Comparison of ENCODE assay signal across 22 mouse cellular contexts in the genomic region with DNA sequence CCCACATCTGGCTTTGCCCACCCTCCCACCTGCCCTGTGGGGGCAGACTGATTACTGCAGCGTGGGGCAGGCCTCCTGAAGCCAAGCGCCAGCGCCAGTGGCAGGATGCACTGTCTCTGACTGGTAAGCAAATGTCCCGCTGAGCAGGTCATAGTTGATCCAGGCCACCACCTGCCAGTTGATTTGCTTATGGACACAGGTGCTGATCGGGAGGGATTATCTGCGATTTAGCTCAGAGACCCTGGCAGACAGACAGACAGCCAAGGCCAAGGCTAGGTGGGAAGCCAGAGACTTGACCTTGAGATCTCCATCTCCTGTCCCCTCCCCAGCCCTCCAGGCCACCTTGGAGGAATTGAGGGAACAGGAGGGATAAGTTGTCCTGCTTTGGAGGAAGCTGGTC. TPM values are rescaled to one million over a fixed set of nuclear protein-coding genes. Genes with fewer than 3 reads are reported as not detected.
DNase-seq lines count a peak whose midpoint lies in the region; ATAC-seq and TF ChIP-seq lines count a peak whose summit lies in the region.
"Had no signal": no experiment of that assay in that cellular context is flagged by ENCODE, and none has a peak within 500 bp of the region (broad histone marks: within the 10 kb centered on the region; RNA-seq: fewer than 3 reads in every experiment).

No protein-coding gene starts in this region.

- 64% methylated on average over 6 of the region's 6 CpGs for WGBS in embryonic facial prominence, embryonic 10.5 days
- WGBS in limb, embryonic 11.5 days: 58% methylated on average over 6 of the region's 6 CpGs

- H3K9me3 ChIP-seq in E14TG2a.4 (ENCODE audit: low read length): no peaks in the 10 kb centered on the region
- H3K9me3 ChIP-seq in embryonic facial prominence, embryonic 10.5 days: peaks cover 3% of the 10 kb centered on the region; the same call in 1 of the 2 replicates
- no peaks in the 10 kb centered on the region for H3K9me3 ChIP-seq in limb, embryonic 11.5 days (ENCODE audit: control insufficient read depth, low read length)
- H3K9me3 ChIP-seq: embryonic facial prominence, embryonic 12.5 days had no signal

- H3K4me3 ChIP-seq in E14TG2a.4 (replicated peaks; ENCODE audit: low read length): 0 out of 2 replicates have a peak overlapping the region, but pooled peaks have one; percentile 10
- no peak overlapping the region for H3K4me3 ChIP-seq in embryonic facial prominence, embryonic 10.5 days
- no peak overlapping the region for H3K4me3 ChIP-seq in limb, embryonic 11.5 days (ENCODE audit: low read depth, low read length)
- H3K4me3 ChIP-seq: embryonic facial prominence, embryonic 12.5 days; forebrain, embryonic 13.5 days had no signal

- peaks cover 74% of the 10 kb centered on the region for H3K4me1 ChIP-seq in E14TG2a.4 (replicated peaks; ENCODE audit: low read depth, low read length)
- H3K4me1 ChIP-seq in embryonic facial prominence, embryonic 10.5 days: peaks cover 41% of the 10 kb centered on the region
- H3K4me1 ChIP-seq in limb, embryonic 11.5 days (ENCODE audit: control insufficient read depth, insufficient read depth, low read length): peaks cover 33% of the 10 kb centered on the region

- no peak overlapping the region for H3K4me2 ChIP-seq in limb, embryonic 11.5 days (ENCODE audit: low read depth, severe bottlenecking)
- H3K4me2 ChIP-seq: embryonic facial prominence, embryonic 12.5 days had no signal

- peaks cover 28% of the 10 kb centered on the region for H3K27me3 ChIP-seq in E14TG2a.4 (ENCODE audit: insufficient read depth, low read length)
- peaks cover 67% of the 10 kb centered on the region for H3K27me3 ChIP-seq in embryonic facial prominence, embryonic 10.5 days (replicated peaks; ENCODE audit: low read depth, poor library complexity, severe bottlenecking)
- H3K27me3 ChIP-seq in limb, embryonic 11.5 days (ENCODE audit: control insufficient read depth, insufficient read depth, low read length): no peaks in the 10 kb centered on the region

- no peak for DNase-seq in embryonic facial prominence, embryonic 10.5 days (ENCODE audit: low spot score)
- DNase-seq in limb, embryonic 11.5 days (ENCODE audit: low spot score): no peak
- peak; percentile 52 for DNase-seq in retina, postnatal 1 day
- no peak for DNase-seq in embryo, embryonic 10.5 days (ENCODE audit: low spot score)
- no peak for DNase-seq in gastrocnemius, postnatal 25 days
- DNase-seq in heart, postnatal 4 days: no peak
- DNase-seq: adrenal gland, adult 8-10 months; adrenal gland, postnatal 14 days; adrenal gland, postnatal 36 days; cerebellum, adult 11-12 months; cerebellum, adult 2 months; cerebellum, adult 9-10 months; cerebellum, postnatal 25 days; embryo, embryonic 11 days had no signal

- no peak for ATAC-seq in limb, embryonic 11.5 days (ENCODE audit: insufficient number of reproducible peaks, low FRiP score, low TSS enrichment, low read depth)
- ATAC-seq in megakaryocyte-erythroid progenitor cell, adult 5-6 weeks (replicated peaks; ENCODE audit: low FRiP score, low TSS enrichment, poor library complexity, severe bottlenecking): no peak
- ATAC-seq: activated CD4-positive, CD25-positive, alpha-beta regulatory T cell, adult 4 months; forebrain, embryonic 13.5 days; forebrain, embryonic 16.5 days; Patski had no signal

- no peak overlapping the region for H3K9ac ChIP-seq in limb, embryonic 11.5 days (ENCODE audit: low read length)
- H3K9ac ChIP-seq: embryonic facial prominence, embryonic 12.5 days; forebrain, embryonic 13.5 days had no signal

- no peak for TF ChIP-seq CTCF in E14TG2a.4 (conservative IDR thresholded peaks at IDR 0.05; ENCODE audit: low read length)

- H3K36me3 ChIP-seq in E14TG2a.4 (ENCODE audit: insufficient read depth, low read length): no peaks in the 10 kb centered on the region
- no peaks in the 10 kb centered on the region for H3K36me3 ChIP-seq in embryonic facial prominence, embryonic 10.5 days (replicated peaks)
- H3K36me3 ChIP-seq in limb, embryonic 11.5 days (ENCODE audit: control insufficient read depth, insufficient read depth, low read length): no peaks in the 10 kb centered on the region
- H3K36me3 ChIP-seq: embryonic facial prominence, embryonic 12.5 days; G1E had no signal

- H3K27ac ChIP-seq in embryonic facial prominence, embryonic 10.5 days (replicated peaks): 0 out of 2 replicates have a peak overlapping the region, but pooled peaks have one; percentile 2
- H3K27ac ChIP-seq in limb, embryonic 11.5 days (replicated peaks; ENCODE audit: low read depth, low read length): peak overlapping the region; percentile 39; the same call in 1 of the 2 replicates
- H3K27ac ChIP-seq: embryonic facial prominence, embryonic 12.5 days; forebrain, embryonic 13.5 days had no signal

RNA-seq across cellular contexts. Expression of gene Fam222a, which starts 28.1 kb away (rescaled TPM):
- 2.3 and 3.8 TPM in 2 replicates for polyA plus RNA-seq in embryonic facial prominence, embryonic 10.5 days (2016; fragmentation: Nextera tagmentation; extraction: Ambion mirVana)
- 2.4 and 2.5 TPM in 2 replicates for polyA plus RNA-seq in limb, embryonic 11.5 days (2014; fragmentation: Nextera tagmentation; extraction: Ambion mirVana)
- total RNA-seq in megakaryocyte-erythroid progenitor cell, adult 5-6 weeks (2014; fragmentation: Nextera tagmentation): 1.2 TPM in 1 of 2 replicates, not detected in the other
- 0.08 TPM in 1 of 2 replicates, not detected in the other for total RNA-seq in megakaryocyte-erythroid progenitor cell, adult 5-6 weeks (2017)
- total RNA-seq in gastrocnemius, postnatal 25 days (2021): under 1 TPM; 0.29 to 0.54 TPM
- total RNA-seq in heart, postnatal 4 days (2021): 1 to 10 TPM; 6.0 to 7.0 TPM
- polyA plus RNA-seq: activated CD4-positive, CD25-positive, alpha-beta regulatory T cell, adult 4 months had no signal
